Mouse (Mus musculus) midbrain, embryonic 12.5 days (tissue): ENCODE results near the gene Cd151. TPM values are rescaled to one million over a fixed set of nuclear protein-coding genes. Genes with fewer than 3 reads are reported as not detected.

Source experiments
- ATAC-seq: fragments of 200-750 bp; cut with Nextera tagmentation; 2 replicates; pipeline ENCODE4 v1.8.0; 2017; ENCODE audit warnings: low read depth, moderate TSS enrichment, moderate library complexity; ENCODE audit not compliant: low FRiP score
- H3K27ac ChIP-seq: fragments of 300-500 bp; sonication (generic); replicated peaks from 2 replicates; pipeline ENCODE4 v1.5.1; 2016; ENCODE audit warnings: mild to moderate bottlenecking
- H3K27me3 ChIP-seq: fragments of 300-500 bp; sonication (generic); 2 replicates; pipeline ENCODE4 v1.6.1; 2016; ENCODE audit warnings: mild to moderate bottlenecking
- H3K36me3 ChIP-seq: fragments of 300-500 bp; sonication (generic); 2 replicates; pipeline ENCODE4 v1.6.1; 2016
- H3K4me1 ChIP-seq: fragments of 300-500 bp; sonication (generic); 2 replicates; pipeline ENCODE4 v1.6.1; 2016
- H3K4me2 ChIP-seq: fragments of 300-500 bp; sonication (generic); replicated peaks from 2 replicates; pipeline ENCODE4 v1.6.1; 2016; ENCODE audit warnings: mild to moderate bottlenecking, moderate library complexity
- H3K4me3 ChIP-seq: fragments of 300-500 bp; sonication (generic); 2 replicates; pipeline ENCODE4 v1.5.1; 2016; ENCODE audit warnings: mild to moderate bottlenecking
- H3K9ac ChIP-seq: fragments of 300-500 bp; sonication (generic); replicated peaks from 2 replicates; pipeline ENCODE4 v1.6.1; 2016; ENCODE audit warnings: mild to moderate bottlenecking, moderate library complexity
- H3K9me3 ChIP-seq: fragments of 300-500 bp; sonication (generic); 2 replicates; pipeline ENCODE4 v1.6.1; 2016; ENCODE audit warnings: mild to moderate bottlenecking
- WGBS: fragments of 180-500 bp; shearing (Covaris S2); methylation state at CpG from one replicate; pipeline ENCODE4 v1.1.7; 2016; 5-methylcytosine and 5-hydroxymethylcytosine counted together
- polyA plus RNA-seq: library from polyadenylated mRNA; unstranded; fragments of >200 nt; fragmentation: Nextera tagmentation; extraction: Ambion mirVana; gene quantifications from 2 replicates; pipeline ENCODE4 v1.2.1, GENCODE M21; 2016

The Cd151 gene
- polyA plus RNA-seq, 1 experiment from 2014 or later = 15.6 TPM

DNA sequence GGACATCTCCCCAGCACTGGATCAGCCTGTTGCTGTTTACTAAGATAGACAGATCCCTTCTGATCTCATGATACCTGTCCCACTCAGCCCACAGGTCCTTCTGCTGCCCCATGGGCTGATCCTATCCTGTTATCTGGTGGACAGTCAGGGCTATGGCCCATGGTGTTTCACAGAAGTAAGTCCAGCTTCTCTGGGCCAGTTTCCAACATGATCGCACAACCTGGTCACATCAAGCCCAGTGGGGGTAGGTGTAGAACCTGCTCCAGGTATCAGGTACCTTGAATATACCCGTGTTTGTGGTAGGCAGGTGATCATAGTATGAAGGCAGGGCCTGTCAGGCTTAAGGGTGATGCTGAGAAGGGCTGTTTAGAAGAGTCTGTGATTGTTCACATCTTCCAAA, 28.2 kb downstream of the Cd151 start:
- no peak for ATAC-seq
- Histone ChIP-seq H3K27me3 (no peaks in the 10 kb centered on the region), H3K4me3 (no peak overlapping the region), H3K9me3 (no peaks in the 10 kb centered on the region), H3K27ac (no peak overlapping the region), H3K4me1 (no peaks in the 10 kb centered on the region), H3K9ac (no peak overlapping the region), H3K4me2 (no peak overlapping the region), H3K36me3 (peaks cover 28% of the 10 kb centered on the region)
- 90% methylated on average over 2 of the region's 2 CpGs for WGBS

- Histone ChIP-seq H3K9ac (no peak overlapping the region), H3K9me3 (no peaks in the 10 kb centered on the region), H3K36me3 (peaks cover 30% of the 10 kb centered on the region), H3K4me1 (no peaks in the 10 kb centered on the region), H3K27ac (no peak overlapping the region), H3K4me2 (no peak overlapping the region), H3K27me3 (no peaks in the 10 kb centered on the region), H3K4me3 (no peak overlapping the region)
- WGBS = 97% methylated on average over 4 of the region's 4 CpGs
- ATAC-seq = no peak
Measured at GRCm38 (mm10) chr7:141495940-141496339, 28.7 kb downstream of the Cd151 start.

DNA sequence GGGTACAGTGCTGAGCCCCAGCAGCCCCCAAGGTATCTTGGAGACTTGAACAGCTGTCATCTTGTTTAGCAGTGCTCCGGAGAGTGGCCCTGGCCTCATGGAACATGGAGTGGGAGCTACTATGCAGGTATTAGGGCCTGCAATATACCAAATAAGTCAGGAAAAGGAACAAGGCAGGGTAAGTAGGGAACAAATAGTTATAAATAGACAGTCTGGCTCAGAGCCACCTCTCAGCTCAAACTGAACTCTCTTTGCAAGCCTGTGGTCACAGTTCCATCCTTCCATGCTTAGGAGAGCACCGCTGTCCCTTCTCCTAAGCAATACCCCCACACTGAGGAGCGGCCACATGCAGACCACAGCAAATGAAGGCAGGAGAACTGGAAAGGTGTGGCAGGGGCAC, 30.4 kb downstream of the Cd151 start:
- 95% methylated on average over 3 of the region's 3 CpGs for WGBS

GRCm38 (mm10) chr7:141501820-141502555, 34.8 kb downstream of the Cd151 start:
- no peak overlapping the region for H3K4me2 ChIP-seq
- peaks cover 6% of the 10 kb centered on the region for H3K36me3 ChIP-seq
- WGBS = 84% methylated on average over 7 of the region's 7 CpGs
- H3K4me3 ChIP-seq = no peak overlapping the region
- H3K4me1 ChIP-seq = no peaks in the 10 kb centered on the region
- no peak overlapping the region for H3K27ac ChIP-seq
- no peaks in the 10 kb centered on the region for H3K27me3 ChIP-seq
- H3K9ac ChIP-seq = no peak overlapping the region
- no peak for ATAC-seq
- no peaks in the 10 kb centered on the region for H3K9me3 ChIP-seq

More for the DNA sequence above, 30.4 kb downstream of the Cd151 start:
- no peaks in the 10 kb centered on the region for H3K4me1 ChIP-seq
- no peak overlapping the region for H3K4me3 ChIP-seq
- H3K4me2 ChIP-seq = no peak overlapping the region
- ATAC-seq = no peak
- H3K9me3 ChIP-seq = no peaks in the 10 kb centered on the region
- peaks cover 25% of the 10 kb centered on the region for H3K36me3 ChIP-seq
- no peak overlapping the region for H3K27ac ChIP-seq
- H3K27me3 ChIP-seq = no peaks in the 10 kb centered on the region
- 0 out of 2 replicates have a peak overlapping the region, but pooled peaks have one; percentile 6 for H3K9ac ChIP-seq

GRCm38 (mm10) chr7:141502556-141502905, 35.3 kb downstream of the Cd151 start:
- Histone ChIP-seq H3K27ac (no peak overlapping the region), H3K4me3 (no peak overlapping the region), H3K4me1 (no peaks in the 10 kb centered on the region), H3K9me3 (no peaks in the 10 kb centered on the region), H3K9ac (no peak overlapping the region), H3K36me3 (peaks cover 6% of the 10 kb centered on the region), H3K4me2 (no peak overlapping the region), H3K27me3 (no peaks in the 10 kb centered on the region)
- 96% methylated on average over 5 of the region's 5 CpGs for WGBS
- ATAC-seq = no peak

GRCm38 (mm10) chr7:141506278-141506677, 39.1 kb downstream of the Cd151 start:
- ATAC-seq = no peak
- H3K9ac ChIP-seq = no peak overlapping the region
- 75% methylated on average over 2 of the region's 2 CpGs for WGBS

GRCm38 (mm10) chr7:141508160-141508559, 41.0 kb downstream of the Cd151 start:
- Histone ChIP-seq H3K27ac (peak overlapping the region; percentile 39), H3K36me3 (peaks cover 25% of the 10 kb centered on the region), H3K4me3 (no peak overlapping the region), H3K27me3 (no peaks in the 10 kb centered on the region), H3K4me2 (no peak overlapping the region), H3K4me1 (no peaks in the 10 kb centered on the region), H3K9ac (no peak overlapping the region), H3K9me3 (no peaks in the 10 kb centered on the region)
- peak; percentile 38; the same call in 1 of the 2 replicates for ATAC-seq

More at GRCm38 (mm10) chr7:141506278-141506677, 39.1 kb downstream of the Cd151 start:
- Histone ChIP-seq H3K4me3 (no peak overlapping the region), H3K4me2 (no peak overlapping the region), H3K9me3 (no peaks in the 10 kb centered on the region), H3K27me3 (no peaks in the 10 kb centered on the region), H3K36me3 (peaks cover 15% of the 10 kb centered on the region), H3K27ac (no peak overlapping the region), H3K4me1 (no peaks in the 10 kb centered on the region)

GRCm38 (mm10) chr7:141510196-141510595, 43.0 kb downstream of the Cd151 start:
- Histone ChIP-seq H3K27me3 (no peaks in the 10 kb centered on the region), H3K36me3 (peaks cover 36% of the 10 kb centered on the region), H3K4me2 (no peak overlapping the region), H3K9ac (no peak overlapping the region), H3K4me3 (no peak overlapping the region), H3K27ac (no peak overlapping the region), H3K9me3 (no peaks in the 10 kb centered on the region), H3K4me1 (no peaks in the 10 kb centered on the region)
- no peak for ATAC-seq
- 94% methylated on average over 5 of the region's 5 CpGs for WGBS

GRCm38 (mm10) chr7:141510681-141511191, 43.5 kb downstream of the Cd151 start:
- WGBS = 70% methylated on average over 8 of the region's 8 CpGs
- no peak overlapping the region for H3K4me3 ChIP-seq
- no peak for ATAC-seq
- no peak overlapping the region for H3K4me2 ChIP-seq
- H3K36me3 ChIP-seq = peaks cover 41% of the 10 kb centered on the region
- no peaks in the 10 kb centered on the region for H3K27me3 ChIP-seq
- H3K9ac ChIP-seq = no peak overlapping the region
- no peaks in the 10 kb centered on the region for H3K4me1 ChIP-seq
- no peaks in the 10 kb centered on the region for H3K9me3 ChIP-seq
- H3K27ac ChIP-seq = no peak overlapping the region

GRCm38 (mm10) chr7:141517638-141518037, 50.4 kb downstream of the Cd151 start:
- H3K4me2 ChIP-seq = no peak overlapping the region
- H3K9ac ChIP-seq = no peak overlapping the region
- no peak overlapping the region for H3K27ac ChIP-seq
- WGBS = 86% methylated on average over 4 of the region's 4 CpGs
- H3K9me3 ChIP-seq = no peaks in the 10 kb centered on the region
- no peak overlapping the region for H3K4me3 ChIP-seq
- H3K4me1 ChIP-seq = no peaks in the 10 kb centered on the region
- no peaks in the 10 kb centered on the region for H3K27me3 ChIP-seq
- H3K36me3 ChIP-seq = peaks cover 39% of the 10 kb centered on the region
- ATAC-seq = no peak

- Histone ChIP-seq H3K4me3 (no peak overlapping the region), H3K36me3 (peaks cover 36% of the 10 kb centered on the region), H3K27me3 (no peaks in the 10 kb centered on the region), H3K9me3 (no peaks in the 10 kb centered on the region), H3K27ac (no peak overlapping the region), H3K9ac (no peak overlapping the region), H3K4me1 (no peaks in the 10 kb centered on the region), H3K4me2 (no peak overlapping the region)
- ATAC-seq = no peak
- WGBS = 82% methylated on average over 5 of the region's 5 CpGs
Measured at GRCm38 (mm10) chr7:141518296-141518695, 51.1 kb downstream of the Cd151 start.

DNA sequence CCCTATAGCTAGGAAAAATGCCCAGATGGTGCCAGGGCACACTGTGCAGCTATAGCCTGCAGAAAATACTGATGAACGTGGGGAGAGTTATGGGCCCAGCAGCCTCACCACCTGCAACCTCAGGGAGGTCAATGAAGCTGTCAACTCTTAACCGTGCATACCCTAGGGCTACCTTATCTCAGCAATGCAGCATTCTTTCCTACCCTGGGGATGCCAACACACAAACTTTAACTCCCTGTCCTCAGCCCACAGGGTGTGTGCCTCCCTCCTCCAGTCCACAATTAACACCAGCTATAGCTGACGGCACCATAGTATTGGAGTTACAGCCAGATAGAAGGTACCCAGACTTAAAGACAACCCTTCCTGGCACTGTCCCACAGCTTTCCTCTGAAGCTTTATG, 51.7 kb downstream of the Cd151 start:
- H3K27ac ChIP-seq = no peak overlapping the region
- no peak overlapping the region for H3K4me3 ChIP-seq
- no peaks in the 10 kb centered on the region for H3K27me3 ChIP-seq
- H3K36me3 ChIP-seq = peaks cover 30% of the 10 kb centered on the region
- H3K4me2 ChIP-seq = no peak overlapping the region
- no peaks in the 10 kb centered on the region for H3K4me1 ChIP-seq
- ATAC-seq = no peak
- no peaks in the 10 kb centered on the region for H3K9me3 ChIP-seq
- 87% methylated on average over 3 of the region's 3 CpGs for WGBS
- no peak overlapping the region for H3K9ac ChIP-seq

DNA sequence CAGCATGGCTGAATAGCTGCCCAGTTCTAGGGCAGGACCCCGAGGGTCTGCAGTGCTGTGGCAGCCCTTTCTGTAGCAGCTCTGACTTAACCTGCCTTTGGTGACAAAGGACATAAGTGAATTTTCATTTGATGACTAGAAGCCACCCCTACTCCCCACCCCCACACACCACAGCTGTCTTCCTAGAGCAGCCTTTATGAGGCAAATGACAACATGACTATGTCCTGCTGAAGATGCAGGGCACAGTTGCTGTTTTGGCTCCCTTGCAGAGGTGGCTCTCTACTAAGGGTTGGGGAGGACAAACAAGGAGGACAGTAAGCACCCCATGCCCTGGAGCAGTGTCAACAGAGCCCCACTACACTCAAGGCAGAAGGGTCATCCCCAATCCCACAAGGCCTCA, 52.6 kb downstream of the Cd151 start:
- Histone ChIP-seq H3K4me1 (no peaks in the 10 kb centered on the region), H3K36me3 (peaks cover 30% of the 10 kb centered on the region), H3K4me3 (no peak overlapping the region), H3K9me3 (no peaks in the 10 kb centered on the region), H3K9ac (no peak overlapping the region), H3K27ac (no peak overlapping the region), H3K4me2 (no peak overlapping the region), H3K27me3 (no peaks in the 10 kb centered on the region)
- no peak for ATAC-seq
- WGBS = 90% methylated on average over 1 of the region's 1 CpGs
